Mouse (Mus musculus) intestine, embryonic 16.5 days (tissue): ENCODE measurements at regions not wholly inside any gene's neighbourhood (a gene's known extent, or its start where the extent isn't known, plus 50 kb on each side); places are given as distances from the start of the nearest gene placed in this dataset.
"Not testable (repeated sequence)": the region's sequence is repeated elsewhere in the genome, so short reads cannot be mapped to it uniquely, and the experiment has no call there.

Experiments used
- ATAC-seq: fragments of 200-750 bp; cut with Nextera tagmentation; 2 replicates; pipeline ENCODE4 v1.8.0; 2017; ENCODE audit warnings: moderate TSS enrichment, moderate library complexity
- H3K27ac ChIP-seq: fragments of 300-500 bp; sonication (generic); 2 replicates; pipeline ENCODE4 v1.5.1; 2014; ENCODE audit warnings: mild to moderate bottlenecking, low read length
- H3K27me3 ChIP-seq: fragments of 300-500 bp; sonication (generic); replicated peaks from 2 replicates; pipeline ENCODE4 v1.6.1; 2014; ENCODE audit warnings: low read length, control low read depth, mixed read lengths; ENCODE audit not compliant: control insufficient read depth, insufficient read depth
- H3K36me3 ChIP-seq: fragments of 300-500 bp; sonication (generic); 2 replicates; pipeline ENCODE4 v1.6.1; 2014; ENCODE audit warnings: low read length, control low read depth; ENCODE audit not compliant: control insufficient read depth, insufficient read depth
- H3K4me1 ChIP-seq: fragments of 300-500 bp; sonication (generic); 2 replicates; pipeline ENCODE4 v1.6.1; 2014; ENCODE audit warnings: low read length, control low read depth, mixed read lengths; ENCODE audit not compliant: control insufficient read depth, insufficient read depth
- H3K4me2 ChIP-seq: fragments of 300-500 bp; sonication (generic); 2 replicates; pipeline ENCODE4 v1.6.1; 2014; ENCODE audit warnings: low read depth, low read length, control low read depth
- H3K4me3 ChIP-seq: fragments of 300-500 bp; sonication (generic); 2 replicates; pipeline ENCODE4 v1.5.1; 2014; ENCODE audit warnings: mild to moderate bottlenecking, low read length
- H3K9ac ChIP-seq: fragments of 300-500 bp; sonication (generic); 2 replicates; pipeline ENCODE4 v1.6.1; 2014; ENCODE audit warnings: low read depth, low read length
- H3K9me3 ChIP-seq: fragments of 300-500 bp; sonication (generic); 2 replicates; pipeline ENCODE4 v1.6.1; 2016; ENCODE audit warnings: low read length, control low read depth; ENCODE audit not compliant: control insufficient read depth
- WGBS: fragments of 180-500 bp; shearing (Covaris S2); extraction: QIAGEN DNeasy Blood & Tissue Kit; methylation state at CpG from one replicate; pipeline ENCODE4 v1.1.7; 2014; 5-methylcytosine and 5-hydroxymethylcytosine counted together

GRCm38 (mm10) chr8:126774816-126775215 is 170.8 kb downstream of the Tomm20 start:
- peak; percentile 17 for ATAC-seq
- Histone ChIP-seq H3K4me3 (no peak overlapping the region), H3K27ac (peak overlapping the region; percentile 73), H3K27me3 (no peaks in the 10 kb centered on the region), H3K4me2 (no peak overlapping the region), H3K4me1 (peaks cover 16% of the 10 kb centered on the region), H3K36me3 (no peaks in the 10 kb centered on the region), H3K9me3 (no peaks in the 10 kb centered on the region), H3K9ac (no peak overlapping the region)
- 53% methylated on average over 7 of the region's 7 CpGs for WGBS

GRCm38 (mm10) chr8:126772748-126773147 is 172.9 kb downstream of the Tomm20 start:
- WGBS = 76% methylated on average over 11 of the region's 11 CpGs
- ATAC-seq = no peak
- H3K9me3 ChIP-seq = 0 out of 2 replicates have a peak, but pooled peaks cover 5% of the 10 kb centered on the region
- H3K4me1 ChIP-seq = peaks cover 16% of the 10 kb centered on the region
- H3K27me3 ChIP-seq = no peaks in the 10 kb centered on the region
- peak overlapping the region; percentile 88; the same call in 1 of the 2 replicates for H3K27ac ChIP-seq
- no peaks in the 10 kb centered on the region for H3K36me3 ChIP-seq
- H3K4me2 ChIP-seq = no peak overlapping the region
- no peak overlapping the region for H3K4me3 ChIP-seq
- H3K9ac ChIP-seq = no peak overlapping the region

DNA sequence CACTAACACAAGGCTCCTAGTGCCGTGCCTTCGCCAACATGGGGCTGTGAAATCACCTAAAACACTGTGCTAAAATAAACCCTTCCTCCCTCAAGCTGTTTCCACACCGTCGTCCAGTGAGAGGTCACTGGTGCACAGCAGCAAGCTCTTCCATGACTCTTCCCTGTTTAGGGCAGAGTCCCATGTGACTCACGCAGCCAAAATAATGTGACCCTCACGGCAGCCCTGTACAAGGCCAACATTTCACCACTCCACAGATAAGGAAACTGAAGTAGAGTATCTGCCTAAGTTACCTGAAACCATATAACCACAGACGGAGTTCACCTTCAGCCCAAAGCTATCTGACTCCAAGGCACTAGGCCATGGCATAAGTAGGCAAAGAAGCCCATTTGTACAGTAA is 173.4 kb downstream of the Tomm20 start:
- 0 out of 2 replicates have a peak, but pooled peaks cover 5% of the 10 kb centered on the region for H3K9me3 ChIP-seq
- H3K27ac ChIP-seq = peak overlapping the region; percentile 88
- peaks cover 17% of the 10 kb centered on the region for H3K4me1 ChIP-seq
- H3K4me3 ChIP-seq = no peak overlapping the region
- H3K36me3 ChIP-seq = no peaks in the 10 kb centered on the region
- H3K27me3 ChIP-seq = no peaks in the 10 kb centered on the region
- no peak overlapping the region for H3K9ac ChIP-seq
- WGBS = 77% methylated on average over 7 of the region's 7 CpGs
- ATAC-seq = no peak
- no peak overlapping the region for H3K4me2 ChIP-seq

DNA sequence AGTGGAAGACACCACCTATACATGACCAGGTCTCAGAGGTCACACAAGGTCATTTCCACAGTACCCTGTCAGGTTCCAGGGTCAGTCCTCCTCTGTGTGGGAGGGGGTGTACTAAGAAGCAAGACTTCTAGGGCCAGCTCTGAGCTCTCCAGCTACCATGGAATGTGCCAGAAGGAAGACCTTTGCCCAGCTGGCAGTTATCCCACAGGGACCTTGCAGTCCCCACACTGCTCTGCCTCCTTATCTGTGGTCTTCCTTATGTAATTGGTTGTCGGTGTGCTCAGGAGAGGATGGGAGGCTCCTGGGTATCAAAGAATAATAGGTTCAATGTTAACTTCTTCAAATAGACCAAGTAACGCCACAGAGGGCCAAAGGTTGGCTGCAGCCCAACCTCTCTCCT is 175.3 kb downstream of the Tomm20 start:
- H3K27me3 ChIP-seq, H3K36me3 ChIP-seq, H3K4me2 ChIP-seq, H3K9ac ChIP-seq, H3K4me3 ChIP-seq, H3K9me3 ChIP-seq: not testable (repeated sequence)
- Histone ChIP-seq H3K4me1 (peaks cover 19% of the 10 kb centered on the region), H3K27ac (peak overlapping the region; percentile 88)
- WGBS = 63% methylated on average over 2 of the region's 2 CpGs
- ATAC-seq = peak; percentile 86

DNA sequence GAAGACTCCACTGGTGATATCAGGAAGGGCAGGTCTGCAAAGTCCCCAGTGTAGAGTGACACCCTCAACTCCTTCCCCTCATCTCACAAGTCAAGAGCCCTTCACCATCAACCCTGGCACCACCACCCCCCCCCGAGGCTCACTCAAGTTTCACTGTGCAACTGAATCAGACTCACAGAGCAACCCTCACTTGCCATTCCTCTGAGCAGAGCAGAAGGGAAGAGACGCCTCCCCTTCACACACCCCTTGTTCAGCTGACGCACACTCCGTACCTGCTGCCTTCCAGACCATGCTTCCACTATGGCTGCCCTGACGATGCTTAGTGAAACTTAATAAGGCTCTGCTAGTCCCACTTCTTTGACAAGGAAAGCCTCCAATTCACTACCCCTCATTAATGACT is 174.4 kb upstream of the Irf2bp2 start:
- H3K36me3 ChIP-seq = no peaks in the 10 kb centered on the region
- no peaks in the 10 kb centered on the region for H3K27me3 ChIP-seq
- no peak overlapping the region for H3K4me3 ChIP-seq
- WGBS = 93% methylated on average over 5 of the region's 5 CpGs
- no peak for ATAC-seq
- 0 out of 2 replicates have a peak, but pooled peaks cover 5% of the 10 kb centered on the region for H3K9me3 ChIP-seq
- H3K27ac ChIP-seq = peak overlapping the region; percentile 66; the same call in 1 of the 2 replicates
- no peak overlapping the region for H3K4me2 ChIP-seq
- no peak overlapping the region for H3K9ac ChIP-seq
- peaks cover 22% of the 10 kb centered on the region for H3K4me1 ChIP-seq

GRCm38 (mm10) chr8:126767341-126767740 is 173.6 kb upstream of the Irf2bp2 start:
- Histone ChIP-seq H3K27ac (peak overlapping the region; percentile 66), H3K4me3 (no peak overlapping the region), H3K9ac (no peak overlapping the region), H3K4me1 (peaks cover 18% of the 10 kb centered on the region), H3K27me3 (no peaks in the 10 kb centered on the region), H3K4me2 (no peak overlapping the region), H3K36me3 (no peaks in the 10 kb centered on the region), H3K9me3 (0 out of 2 replicates have a peak, but pooled peaks cover 5% of the 10 kb centered on the region)
- peak; percentile 16; the same call in 1 of the 2 replicates for ATAC-seq
- WGBS = 64% methylated on average over 3 of the region's 3 CpGs

DNA sequence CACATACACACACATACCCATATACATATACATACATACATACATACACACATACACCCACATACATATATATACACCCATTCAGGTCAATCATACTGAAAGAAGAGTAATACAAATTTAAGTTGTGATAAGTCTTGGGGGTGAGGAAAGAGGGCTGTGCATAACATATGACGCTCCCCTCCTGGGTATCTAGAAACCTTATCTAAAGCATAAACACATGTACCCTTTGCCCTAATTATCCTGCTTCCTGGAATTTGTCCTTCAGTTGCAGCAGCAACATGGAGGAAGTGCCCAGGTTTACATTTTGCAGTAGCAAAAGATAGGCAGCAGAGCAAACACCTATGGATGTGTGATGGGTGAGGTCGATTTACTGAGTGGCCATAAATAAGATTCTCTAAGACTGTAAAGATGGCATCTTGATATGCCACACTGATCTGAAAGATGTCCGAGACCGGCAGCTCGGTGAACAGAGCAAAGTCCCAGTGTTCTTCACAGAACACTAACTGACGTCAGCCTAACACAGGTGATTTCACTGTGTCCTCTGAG is 172.0 kb upstream of the Irf2bp2 start:
- Histone ChIP-seq H3K27ac (peak overlapping the region; percentile 66), H3K9ac (no peak overlapping the region), H3K9me3 (0 out of 2 replicates have a peak, but pooled peaks cover 5% of the 10 kb centered on the region), H3K27me3 (no peaks in the 10 kb centered on the region), H3K4me3 (no peak overlapping the region), H3K4me1 (peaks cover 9% of the 10 kb centered on the region), H3K4me2 (no peak overlapping the region), H3K36me3 (no peaks in the 10 kb centered on the region)
- ATAC-seq = peak; percentile 62
- WGBS = 55% methylated on average over 6 of the region's 6 CpGs

DNA sequence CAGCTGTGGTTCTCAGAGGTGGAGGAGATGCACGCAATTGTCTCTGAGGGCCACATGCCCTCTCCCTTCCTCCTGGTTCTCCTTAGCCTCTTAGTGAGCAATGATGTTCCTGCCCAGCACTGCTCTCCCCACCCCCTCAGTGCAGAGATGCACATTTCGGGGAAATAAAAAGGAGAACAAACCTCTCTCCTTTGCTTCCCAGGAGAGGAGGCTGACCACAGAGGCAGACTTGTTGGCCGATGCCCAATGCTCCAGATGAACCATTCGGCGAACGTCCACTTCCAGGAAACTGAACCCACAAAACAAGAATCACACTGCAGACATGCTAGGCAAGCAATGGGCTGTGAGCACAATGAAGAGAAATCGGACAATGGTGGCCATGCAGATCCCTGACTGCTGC is 169.8 kb upstream of the Irf2bp2 start:
- ATAC-seq = no peak
- 91% methylated on average over 7 of the region's 7 CpGs for WGBS
- H3K27ac ChIP-seq = no peak overlapping the region

DNA sequence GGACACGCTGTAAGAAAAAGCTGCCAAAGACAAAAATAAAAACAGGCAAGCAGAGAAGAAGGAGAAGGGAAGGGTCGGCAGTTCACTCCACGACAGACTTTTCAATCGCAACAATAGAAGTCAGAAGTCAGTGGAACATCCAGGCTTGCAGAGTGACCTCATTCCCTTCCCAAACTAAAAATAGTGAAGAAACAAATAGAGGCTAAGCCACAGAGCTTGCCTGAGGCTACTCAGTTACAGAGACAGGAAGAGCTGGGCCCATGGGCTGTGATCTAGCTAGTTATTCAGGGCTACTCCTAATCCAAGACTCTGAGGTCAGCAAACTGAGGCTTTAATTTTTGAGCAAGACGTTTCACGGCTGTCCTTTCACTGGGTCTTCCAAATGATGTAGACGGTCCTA is 165.9 kb upstream of the Irf2bp2 start:
- H3K9me3 ChIP-seq = no peaks in the 10 kb centered on the region
- 71% methylated on average over 7 of the region's 7 CpGs for WGBS
- no peak overlapping the region for H3K9ac ChIP-seq
- H3K4me1 ChIP-seq = peaks cover 3% of the 10 kb centered on the region
- no peaks in the 10 kb centered on the region for H3K27me3 ChIP-seq
- no peak overlapping the region for H3K27ac ChIP-seq
- H3K4me2 ChIP-seq = no peak overlapping the region
- no peaks in the 10 kb centered on the region for H3K36me3 ChIP-seq
- no peak overlapping the region for H3K4me3 ChIP-seq
- no peak for ATAC-seq

More for the DNA sequence above, 169.8 kb upstream of the Irf2bp2 start:
- H3K4me1 ChIP-seq = peaks cover 6% of the 10 kb centered on the region
- H3K9ac ChIP-seq = no peak overlapping the region
- H3K9me3 ChIP-seq = 0 out of 2 replicates have a peak, but pooled peaks cover under 1% of the 10 kb centered on the region
- H3K4me3 ChIP-seq = no peak overlapping the region
- no peak overlapping the region for H3K4me2 ChIP-seq
- no peaks in the 10 kb centered on the region for H3K27me3 ChIP-seq
- H3K36me3 ChIP-seq = no peaks in the 10 kb centered on the region

- ATAC-seq = no peak
- no peaks in the 10 kb centered on the region for H3K36me3 ChIP-seq
Measured at GRCm38 (mm10) chr8:126758951-126759350, 165.2 kb upstream of the Irf2bp2 start.

More at GRCm38 (mm10) chr8:126758951-126759350, 165.2 kb upstream of the Irf2bp2 start:
- Histone ChIP-seq H3K4me1 (peaks cover 3% of the 10 kb centered on the region), H3K4me2 (no peak overlapping the region), H3K9ac (no peak overlapping the region), H3K9me3 (no peaks in the 10 kb centered on the region), H3K27ac (no peak overlapping the region), H3K4me3 (no peak overlapping the region), H3K27me3 (no peaks in the 10 kb centered on the region)
- 90% methylated on average over 4 of the region's 4 CpGs for WGBS
